Mouse (Mus musculus): ENCODE data around the gene Hsd17b1. TPM values are rescaled to one million over a fixed set of nuclear protein-coding genes. Genes with fewer than 3 reads are reported as not detected.

The Hsd17b1 gene
- 0.47 and 0.48 TPM in 2 replicates for polyA plus RNA-seq (2015; fragmentation: Nextera tagmentation; extraction: Ambion mirVana)

DNA sequence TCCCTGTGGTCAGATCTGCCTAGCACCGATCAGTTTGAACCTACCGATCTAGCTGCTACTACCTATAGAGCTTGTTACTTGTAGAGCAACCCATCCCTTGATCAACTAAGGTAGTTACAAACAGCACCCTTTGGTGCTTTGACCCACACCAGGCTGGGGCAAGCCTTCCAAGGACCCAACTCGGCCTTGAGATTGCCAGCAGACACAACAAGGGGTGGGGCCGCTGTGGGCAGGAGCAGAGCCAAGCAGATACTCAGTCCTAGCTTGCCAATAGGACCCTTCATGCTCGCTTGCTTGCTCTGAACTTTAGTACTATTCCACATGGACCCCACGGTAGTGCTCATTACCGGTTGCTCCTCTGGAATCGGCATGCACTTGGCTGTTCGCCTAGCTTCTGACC is at the start of gene Hsd17b1:
Hsd17b1 (plus strand) TSS at position 291 of the 400 bp plus-strand sequence.
- H3K4me3 ChIP-seq = no peak within 1 kb of the TSS
- ATAC-seq (ENCODE audit: low FRiP score, low read depth) = no peak
- H3K27me3 ChIP-seq = peaks cover 43% of the 10 kb centered on the region
- no peak within 1 kb of the TSS for H3K9ac ChIP-seq
- no peak within 1 kb of the TSS for H3K27ac ChIP-seq (replicated peaks)
- H3K4me1 ChIP-seq (replicated peaks) = peaks cover 20% of the 10 kb centered on the region
- H3K4me2 ChIP-seq = no peak within 1 kb of the TSS
- no peaks in the 10 kb centered on the region for H3K9me3 ChIP-seq
- no peaks in the 10 kb centered on the region for H3K36me3 ChIP-seq
- 72% methylated on average over 9 of the region's 9 CpGs for WGBS

GRCm38 (mm10) chr11:101029320-101029719 is 48.9 kb upstream of the Hsd17b1 start:
- H3K36me3 ChIP-seq = peaks cover 86% of the 10 kb centered on the region
- no peaks in the 10 kb centered on the region for H3K4me1 ChIP-seq (replicated peaks)
- H3K4me2 ChIP-seq = no peak overlapping the region
- H3K9me3 ChIP-seq = no peaks in the 10 kb centered on the region
- H3K4me3 ChIP-seq = no peak overlapping the region
- H3K27ac ChIP-seq (replicated peaks) = no peak overlapping the region
- no peak for ATAC-seq (ENCODE audit: low FRiP score, low read depth)
- no peaks in the 10 kb centered on the region for H3K27me3 ChIP-seq
- no peak overlapping the region for H3K9ac ChIP-seq
- WGBS = 81% methylated on average over 8 of the region's 8 CpGs

- no peak for ATAC-seq (ENCODE audit: low FRiP score, low read depth)
- WGBS = 84% methylated on average over 10 of the region's 10 CpGs
- no peak overlapping the region for H3K9ac ChIP-seq
- H3K9me3 ChIP-seq = no peaks in the 10 kb centered on the region
- no peaks in the 10 kb centered on the region for H3K4me1 ChIP-seq (replicated peaks)
- H3K27ac ChIP-seq (replicated peaks) = no peak overlapping the region
- H3K4me3 ChIP-seq = no peak overlapping the region
- H3K27me3 ChIP-seq = no peaks in the 10 kb centered on the region
- peaks cover 88% of the 10 kb centered on the region for H3K36me3 ChIP-seq
- H3K4me2 ChIP-seq = no peak overlapping the region
Measured at GRCm38 (mm10) chr11:101030136-101030807, 47.9 kb upstream of the Hsd17b1 start.

DNA sequence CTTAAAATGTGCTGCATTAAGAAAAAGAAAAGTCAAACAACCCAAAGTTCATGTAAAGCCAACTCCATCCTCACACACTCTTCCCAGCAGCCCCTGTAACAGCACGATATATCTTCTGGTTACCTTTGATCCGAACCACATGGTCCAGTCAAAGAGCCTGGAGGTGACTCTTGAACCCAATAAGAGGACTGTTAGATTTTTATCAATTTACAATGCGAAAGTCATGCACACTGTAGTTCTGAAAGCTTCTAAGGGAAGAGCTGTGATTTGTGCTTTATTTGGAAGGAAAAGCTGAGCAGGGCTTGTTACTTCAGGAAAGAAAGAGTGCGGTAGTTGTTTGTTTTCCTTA is 47.4 kb upstream of the Hsd17b1 start:
- WGBS = 96% methylated on average over 4 of the region's 4 CpGs
- H3K27ac ChIP-seq (replicated peaks) = no peak overlapping the region

DNA sequence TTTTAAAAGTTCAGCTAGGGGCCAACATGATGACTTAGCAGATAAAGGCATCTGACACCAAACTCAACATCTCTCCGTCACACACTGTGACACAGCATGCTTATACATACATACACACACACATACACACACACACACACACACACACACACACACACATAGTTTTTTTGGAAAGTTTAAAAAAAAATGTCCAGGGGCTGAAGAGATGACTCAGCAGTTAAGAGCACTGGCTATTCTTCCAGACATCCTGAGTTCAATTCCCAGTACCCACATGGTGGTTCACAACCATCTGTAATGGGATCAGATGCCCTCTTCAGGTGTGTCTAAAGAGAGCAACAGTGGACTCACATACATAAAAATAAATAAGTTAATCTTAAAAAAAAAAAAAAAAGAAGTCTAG is 46.7 kb upstream of the Hsd17b1 start:
- Histone ChIP-seq H3K4me2 (no peak overlapping the region), H3K4me1 (replicated peaks) (no peaks in the 10 kb centered on the region), H3K9ac (no peak overlapping the region), H3K27me3 (no peaks in the 10 kb centered on the region), H3K4me3 (no peak overlapping the region), H3K27ac (replicated peaks) (no peak overlapping the region), H3K9me3 (no peaks in the 10 kb centered on the region), H3K36me3 (peaks cover 87% of the 10 kb centered on the region)
- 91% methylated on average over 1 of the region's 1 CpGs for WGBS
- no peak for ATAC-seq (ENCODE audit: low FRiP score, low read depth)

More for the DNA sequence above, 47.4 kb upstream of the Hsd17b1 start:
- Histone ChIP-seq H3K4me2 (no peak overlapping the region), H3K27me3 (no peaks in the 10 kb centered on the region), H3K9me3 (no peaks in the 10 kb centered on the region), H3K36me3 (peaks cover 86% of the 10 kb centered on the region), H3K4me3 (no peak overlapping the region), H3K9ac (no peak overlapping the region), H3K4me1 (replicated peaks) (no peaks in the 10 kb centered on the region)
- no peak for ATAC-seq (ENCODE audit: low FRiP score, low read depth)

DNA sequence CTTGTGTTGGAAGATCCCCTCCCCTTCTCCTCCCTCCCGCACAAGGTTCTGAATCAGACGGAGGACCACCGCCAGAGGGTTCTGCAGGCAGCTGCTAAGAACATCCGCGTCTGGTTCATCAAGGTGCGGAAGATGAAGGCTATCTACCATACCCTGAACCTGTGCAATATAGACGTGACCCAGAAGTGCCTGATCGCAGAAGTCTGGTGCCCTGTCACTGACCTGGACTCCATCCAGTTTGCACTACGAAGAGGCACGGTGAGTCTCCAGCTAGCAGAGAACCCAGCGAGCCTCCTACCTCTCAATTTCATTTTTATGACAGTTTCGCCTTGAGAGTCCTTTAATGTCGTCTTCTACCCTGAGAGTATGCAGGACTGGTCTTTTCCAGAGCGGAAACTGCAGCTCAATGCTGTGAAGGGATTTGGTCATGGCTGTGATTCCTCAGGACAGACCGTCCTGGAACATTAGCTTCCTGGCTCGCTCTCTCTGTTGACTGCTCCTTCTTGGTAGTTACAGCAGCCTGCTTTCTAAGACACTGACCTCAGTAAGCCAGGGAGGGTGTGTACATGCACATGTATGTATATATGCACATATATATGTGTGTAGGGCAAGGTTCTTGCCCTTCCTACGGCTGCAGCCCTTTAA is 44.2 kb upstream of the Hsd17b1 start:
- H3K4me1 ChIP-seq (replicated peaks) = no peaks in the 10 kb centered on the region
- H3K4me2 ChIP-seq = no peak overlapping the region
- no peak overlapping the region for H3K4me3 ChIP-seq
- H3K9me3 ChIP-seq = no peaks in the 10 kb centered on the region
- H3K36me3 ChIP-seq = peaks cover 89% of the 10 kb centered on the region
- 93% methylated on average over 17 of the region's 17 CpGs for WGBS
- H3K27ac ChIP-seq (replicated peaks) = no peak overlapping the region
- no peak for ATAC-seq (ENCODE audit: low FRiP score, low read depth)
- no peak overlapping the region for H3K9ac ChIP-seq
- no peaks in the 10 kb centered on the region for H3K27me3 ChIP-seq

DNA sequence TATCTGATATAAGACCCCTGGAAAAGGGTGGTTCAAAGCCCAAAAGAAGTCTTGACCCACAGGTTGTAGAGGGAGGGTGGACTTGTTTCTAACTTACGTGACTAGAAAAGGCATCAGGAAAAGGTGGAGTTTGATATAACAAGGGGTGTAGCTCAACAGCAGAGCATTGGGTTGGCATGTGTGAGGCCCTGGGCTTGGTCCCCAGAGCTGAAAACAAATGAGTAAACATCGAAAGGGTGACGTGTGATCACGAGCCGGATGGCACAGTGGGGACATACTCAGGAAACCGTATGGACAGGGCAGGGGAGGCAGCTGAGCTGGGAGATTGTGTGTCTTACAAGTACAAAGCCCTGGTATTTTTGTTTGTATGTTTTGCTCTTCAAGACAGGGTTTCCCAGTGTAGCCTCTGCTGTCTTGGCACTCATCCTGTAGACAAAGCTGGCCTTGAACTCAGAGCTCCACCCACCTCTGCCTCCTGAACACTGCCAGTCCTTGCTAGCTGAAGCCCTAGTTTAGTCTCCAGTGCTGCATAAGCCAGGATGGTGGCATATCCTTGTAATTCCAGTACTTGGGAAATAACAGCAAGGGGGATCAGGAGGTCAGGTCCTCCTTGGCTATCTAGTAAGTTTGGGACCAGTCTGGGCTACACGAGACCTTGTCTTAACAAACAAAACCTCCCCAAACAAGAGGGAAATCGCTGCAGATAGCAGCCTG is 43.4 kb upstream of the Hsd17b1 start:
- Histone ChIP-seq H3K9me3 (no peaks in the 10 kb centered on the region), H3K36me3 (peaks cover 91% of the 10 kb centered on the region), H3K27ac (replicated peaks) (no peak overlapping the region), H3K9ac (no peak overlapping the region), H3K4me3 (no peak overlapping the region), H3K4me1 (replicated peaks) (no peaks in the 10 kb centered on the region), H3K27me3 (no peaks in the 10 kb centered on the region), H3K4me2 (no peak overlapping the region)
- 88% methylated on average over 8 of the region's 8 CpGs for WGBS
- no peak for ATAC-seq (ENCODE audit: low FRiP score, low read depth)

- Histone ChIP-seq H3K4me3 (no peak overlapping the region), H3K9ac (no peak overlapping the region), H3K36me3 (peaks cover 91% of the 10 kb centered on the region), H3K27me3 (no peaks in the 10 kb centered on the region), H3K4me2 (no peak overlapping the region), H3K9me3 (no peaks in the 10 kb centered on the region), H3K4me1 (replicated peaks) (no peaks in the 10 kb centered on the region), H3K27ac (replicated peaks) (no peak overlapping the region)
- 87% methylated on average over 4 of the region's 4 CpGs for WGBS
- no peak for ATAC-seq (ENCODE audit: low FRiP score, low read depth)
Measured at GRCm38 (mm10) chr11:101035328-101035695, 42.9 kb upstream of the Hsd17b1 start.

GRCm38 (mm10) chr11:101037795-101038194 is 40.4 kb upstream of the Hsd17b1 start:
- Histone ChIP-seq H3K36me3 (peaks cover 90% of the 10 kb centered on the region), H3K9ac (no peak overlapping the region), H3K4me3 (no peak overlapping the region), H3K4me1 (replicated peaks) (no peaks in the 10 kb centered on the region), H3K4me2 (no peak overlapping the region), H3K9me3 (no peaks in the 10 kb centered on the region), H3K27ac (replicated peaks) (no peak overlapping the region), H3K27me3 (no peaks in the 10 kb centered on the region)
- no peak for ATAC-seq (ENCODE audit: low FRiP score, low read depth)
- WGBS = 80% methylated on average over 10 of the region's 10 CpGs

- Histone ChIP-seq H3K4me2 (no peak overlapping the region), H3K27me3 (no peaks in the 10 kb centered on the region), H3K4me1 (replicated peaks) (no peaks in the 10 kb centered on the region), H3K9ac (no peak overlapping the region), H3K27ac (replicated peaks) (no peak overlapping the region), H3K9me3 (no peaks in the 10 kb centered on the region), H3K36me3 (peaks cover 97% of the 10 kb centered on the region), H3K4me3 (no peak overlapping the region)
- WGBS = 93% methylated on average over 4 of the region's 4 CpGs
- ATAC-seq (ENCODE audit: low FRiP score, low read depth) = no peak
Measured at GRCm38 (mm10) chr11:101045826-101046225, 32.4 kb upstream of the Hsd17b1 start.

DNA sequence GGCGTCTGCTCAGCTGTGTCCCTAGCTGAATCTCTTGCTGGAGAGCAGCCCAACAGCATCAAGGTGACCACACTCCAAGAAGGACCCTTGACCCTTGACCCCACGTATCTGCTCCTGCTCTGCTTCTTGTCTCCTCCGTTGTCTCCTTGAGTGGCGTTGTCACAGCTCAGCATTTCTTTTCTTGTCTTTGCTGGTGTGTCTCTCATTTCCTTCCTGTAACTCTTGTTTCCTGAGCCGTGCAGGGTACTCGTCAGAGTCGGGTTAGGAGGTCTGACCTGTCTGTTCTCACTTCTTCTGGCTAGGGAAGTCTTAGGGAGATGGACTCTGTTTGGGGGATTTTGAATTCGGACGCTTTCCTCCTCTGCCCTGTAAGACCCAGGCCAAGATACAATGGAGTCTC is 31.8 kb upstream of the Hsd17b1 start:
- Histone ChIP-seq H3K4me3 (no peak overlapping the region), H3K27ac (replicated peaks) (no peak overlapping the region), H3K9ac (no peak overlapping the region), H3K4me2 (no peak overlapping the region), H3K4me1 (replicated peaks) (no peaks in the 10 kb centered on the region), H3K27me3 (no peaks in the 10 kb centered on the region), H3K9me3 (no peaks in the 10 kb centered on the region), H3K36me3 (peaks cover 96% of the 10 kb centered on the region)
- ATAC-seq (ENCODE audit: low FRiP score, low read depth) = no peak
- 68% methylated on average over 9 of the region's 9 CpGs for WGBS

DNA sequence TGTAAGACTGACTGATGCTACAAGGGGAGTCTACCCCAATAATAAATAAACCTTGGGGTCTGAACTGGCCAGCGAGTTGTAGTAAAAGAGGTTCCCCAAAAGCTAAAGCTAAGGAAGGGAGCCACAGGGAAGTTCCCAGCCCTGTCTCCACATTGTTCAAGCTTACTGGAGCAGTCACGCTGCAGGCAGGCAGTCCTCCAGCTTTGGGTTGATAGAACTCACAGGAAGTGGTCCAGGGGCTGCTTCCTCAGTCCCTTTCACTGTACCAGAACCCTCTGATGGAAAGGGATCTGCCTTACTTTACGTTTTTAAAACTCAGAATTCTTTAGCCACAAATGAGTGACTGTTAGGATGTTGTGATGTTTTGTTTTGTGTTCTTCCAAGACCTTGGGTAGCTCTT is 30.7 kb upstream of the Hsd17b1 start:
- 87% methylated on average over 3 of the region's 3 CpGs for WGBS
- no peaks in the 10 kb centered on the region for H3K9me3 ChIP-seq
- no peak overlapping the region for H3K27ac ChIP-seq (replicated peaks)
- H3K36me3 ChIP-seq = peaks cover 98% of the 10 kb centered on the region
- H3K4me1 ChIP-seq (replicated peaks) = no peaks in the 10 kb centered on the region
- H3K4me3 ChIP-seq = no peak overlapping the region
- no peaks in the 10 kb centered on the region for H3K27me3 ChIP-seq
- no peak for ATAC-seq (ENCODE audit: low FRiP score, low read depth)
- no peak overlapping the region for H3K9ac ChIP-seq
- no peak overlapping the region for H3K4me2 ChIP-seq
